Mouse (Mus musculus) neural tube, embryonic 12.5 days (tissue): ENCODE data around the gene Npdc1. TPM values are rescaled to one million over a fixed set of nuclear protein-coding genes. Genes with fewer than 3 reads are reported as not detected.

Experiments
- ATAC-seq: fragments of 200-750 bp; cut with Nextera tagmentation; 2 replicates; pipeline ENCODE4 v1.8.0; 2017; ENCODE audit warnings: low read depth, mild to moderate bottlenecking, moderate TSS enrichment, moderate library complexity; ENCODE audit not compliant: low FRiP score
- H3K27ac ChIP-seq: fragments of 300-500 bp; sonication (generic); 2 replicates; pipeline ENCODE4 v1.5.1; 2016
- H3K27me3 ChIP-seq: fragments of 300-500 bp; sonication (generic); replicated peaks from 2 replicates; pipeline ENCODE4 v1.6.1; 2016; ENCODE audit warnings: mild to moderate bottlenecking
- H3K36me3 ChIP-seq: fragments of 300-500 bp; sonication (generic); 2 replicates; pipeline ENCODE4 v1.6.1; 2016; ENCODE audit warnings: mild to moderate bottlenecking
- H3K4me1 ChIP-seq: fragments of 300-500 bp; sonication (generic); 2 replicates; pipeline ENCODE4 v1.6.1; 2016
- H3K4me2 ChIP-seq: fragments of 300-500 bp; sonication (generic); replicated peaks from 2 replicates; pipeline ENCODE4 v1.6.1; 2016; ENCODE audit warnings: mild to moderate bottlenecking
- H3K4me3 ChIP-seq: fragments of 300-500 bp; sonication (generic); 2 replicates; pipeline ENCODE4 v1.5.1; 2016
- H3K9ac ChIP-seq: fragments of 300-500 bp; sonication (generic); 2 replicates; pipeline ENCODE4 v1.6.1; 2016; ENCODE audit warnings: mild to moderate bottlenecking
- H3K9me3 ChIP-seq: fragments of 300-500 bp; sonication (generic); 2 replicates; pipeline ENCODE4 v1.6.1; 2016; ENCODE audit warnings: mild to moderate bottlenecking
- WGBS: fragments of 180-500 bp; shearing (Covaris S2); methylation state at CpG from one replicate; pipeline ENCODE4 v1.1.7; 2016; 5-methylcytosine and 5-hydroxymethylcytosine counted together
- polyA plus RNA-seq: library from polyadenylated mRNA; unstranded; fragments of >200 nt; fragmentation: Nextera tagmentation; extraction: Ambion mirVana; gene quantifications from 2 replicates; pipeline ENCODE4 v1.2.1, GENCODE M21; 2016

Gene Npdc1
- polyA plus RNA-seq, result 241 and 266 TPM in 2 replicates

DNA sequence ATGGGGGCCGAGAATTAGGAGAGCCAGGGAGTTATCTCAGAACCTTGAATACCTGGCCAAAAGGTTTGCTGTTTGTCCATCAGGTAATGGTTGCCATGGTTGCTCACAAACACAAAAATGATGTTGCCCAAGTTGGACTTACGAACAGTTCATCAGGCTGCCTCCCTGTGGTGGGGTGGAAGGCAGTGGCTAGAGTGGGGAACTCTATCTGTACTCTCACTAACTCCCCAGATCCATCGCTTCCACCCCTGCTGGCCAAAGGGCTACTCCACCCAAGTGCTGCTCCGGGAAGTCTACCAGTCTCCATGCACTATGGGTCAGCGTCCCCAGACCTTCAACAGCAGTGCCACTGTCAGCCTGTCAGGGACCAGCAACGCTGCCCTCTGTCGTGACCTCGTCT, at the start of gene Npdc1:
Gene Npdc1, plus strand, starts transcription at position 301 of the 400 bp plus-strand sequence.
- no peak within 1 kb of the TSS for H3K27ac ChIP-seq
- H3K4me3 ChIP-seq, result no peak within 1 kb of the TSS
- H3K27me3 ChIP-seq, result peaks cover 70% of the 10 kb centered on the region
- 69% methylated on average over 8 of the region's 8 CpGs for whole genome bisulfite sequencing
- no peak within 1 kb of the TSS for H3K9ac ChIP-seq
- peaks cover 34% of the 10 kb centered on the region for H3K4me1 ChIP-seq
- no peak for ATAC-seq
- no peaks in the 10 kb centered on the region for H3K9me3 ChIP-seq
- H3K4me2 ChIP-seq, result 0 out of 2 replicates have a peak within 1 kb of the TSS, but pooled peaks have one; percentile 51
- no peaks in the 10 kb centered on the region for H3K36me3 ChIP-seq

GRCm38 (mm10) chr2:25349499-25349898, 49.7 kb upstream of the Npdc1 start:
- Histone ChIP-seq H3K4me1 (no peaks in the 10 kb centered on the region), H3K9ac (no peak overlapping the region), H3K4me3 (no peak overlapping the region), H3K9me3 (no peaks in the 10 kb centered on the region), H3K27ac (no peak overlapping the region), H3K36me3 (peaks cover 78% of the 10 kb centered on the region), H3K27me3 (no peaks in the 10 kb centered on the region), H3K4me2 (no peak overlapping the region)
- ATAC-seq, result no peak
- WGBS, result 94% methylated on average over 4 of the region's 4 CpGs

DNA sequence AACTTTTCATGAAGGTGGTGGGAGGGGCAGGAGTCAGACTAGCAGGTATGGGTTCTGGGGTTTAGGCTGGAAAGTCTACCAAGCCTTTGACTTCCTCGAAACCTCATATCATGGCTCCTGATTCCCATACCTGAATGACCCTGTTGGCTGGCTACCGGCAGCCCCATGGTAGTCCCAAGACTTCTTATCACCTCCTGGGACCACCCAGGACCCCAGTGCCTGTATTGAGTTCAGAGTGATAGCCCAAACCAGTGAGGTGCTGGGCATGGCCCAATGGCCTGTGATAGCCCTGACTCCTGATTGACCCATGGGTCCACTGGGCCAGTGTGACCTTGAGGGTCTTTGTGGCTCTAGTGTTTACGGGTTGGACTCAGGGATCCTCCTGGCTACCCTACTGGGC, 48.5 kb upstream of the Npdc1 start:
- Histone ChIP-seq H3K27me3 (no peaks in the 10 kb centered on the region), H3K36me3 (peaks cover 66% of the 10 kb centered on the region), H3K4me2 (no peak overlapping the region), H3K9me3 (no peaks in the 10 kb centered on the region), H3K27ac (no peak overlapping the region), H3K9ac (no peak overlapping the region), H3K4me1 (peaks cover 9% of the 10 kb centered on the region), H3K4me3 (no peak overlapping the region)
- WGBS, result 94% methylated on average over 3 of the region's 3 CpGs
- no peak for ATAC-seq

DNA sequence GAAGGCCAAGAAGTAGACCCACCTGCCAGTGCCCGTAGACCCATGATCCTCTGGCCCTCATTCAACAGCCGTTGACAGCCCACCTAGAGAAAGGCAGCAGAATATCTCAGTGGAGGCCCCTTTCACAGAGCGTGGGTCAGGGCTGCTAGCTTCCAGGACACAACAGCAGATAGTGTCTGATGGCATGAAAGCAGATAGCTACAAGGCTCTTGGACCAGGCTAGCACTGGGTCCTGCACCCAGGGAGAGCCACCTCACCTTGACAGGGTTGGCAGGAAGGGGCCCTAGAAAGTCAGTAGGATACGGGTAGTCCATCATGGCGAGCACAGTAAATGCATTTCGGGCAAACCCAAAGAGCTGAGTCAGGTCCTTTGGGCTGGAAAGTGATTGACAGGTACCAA, 44.9 kb upstream of the Npdc1 start:
- ATAC-seq, result no peak
- Histone ChIP-seq H3K9me3 (no peaks in the 10 kb centered on the region), H3K4me2 (no peak overlapping the region), H3K27ac (no peak overlapping the region), H3K4me3 (no peak overlapping the region), H3K9ac (no peak overlapping the region), H3K4me1 (peaks cover 17% of the 10 kb centered on the region), H3K36me3 (peaks cover 35% of the 10 kb centered on the region), H3K27me3 (no peaks in the 10 kb centered on the region)
- 86% methylated on average over 6 of the region's 6 CpGs for WGBS

GRCm38 (mm10) chr2:25355419-25356066, 43.6 kb upstream of the Npdc1 start:
- H3K36me3 ChIP-seq, result peaks cover 22% of the 10 kb centered on the region
- no peak overlapping the region for H3K27ac ChIP-seq
- H3K4me3 ChIP-seq, result peak overlapping the region; percentile 43
- peaks cover 17% of the 10 kb centered on the region for H3K4me1 ChIP-seq
- no peaks in the 10 kb centered on the region for H3K9me3 ChIP-seq
- H3K27me3 ChIP-seq, result no peaks in the 10 kb centered on the region
- 39% methylated on average over 18 of the region's 18 CpGs for WGBS
- peak overlapping the region; percentile 5; the same call in 1 of the 2 replicates for H3K9ac ChIP-seq
- peak; percentile 22; the same call in 1 of the 2 replicates for ATAC-seq
- peak overlapping the region; percentile 75 for H3K4me2 ChIP-seq

GRCm38 (mm10) chr2:25356208-25357079, 42.7 kb upstream of the Npdc1 start, which contains the start of gene Dpp7:
TSS of gene Dpp7 (minus strand) at chr2:25356359.
- peaks cover 13% of the 10 kb centered on the region for H3K36me3 ChIP-seq
- H3K27me3 ChIP-seq, result no peaks in the 10 kb centered on the region
- H3K4me2 ChIP-seq, result peak within 1 kb of the TSS; percentile 75
- ATAC-seq, result peak; percentile 71
- WGBS, result 5% methylated on average over 13 of the region's 13 CpGs
- H3K4me3 ChIP-seq, result peak within 1 kb of the TSS; percentile 43
- peak within 1 kb of the TSS; percentile 55 for H3K9ac ChIP-seq
- H3K4me1 ChIP-seq, result peaks cover 17% of the 10 kb centered on the region
- H3K9me3 ChIP-seq, result no peaks in the 10 kb centered on the region
- H3K27ac ChIP-seq, result no peak within 1 kb of the TSS

- ATAC-seq, result no peak
- WGBS, result 84% methylated on average over 4 of the region's 4 CpGs
Observed at GRCm38 (mm10) chr2:25359848-25360247, 39.3 kb upstream of the Npdc1 start.

DNA sequence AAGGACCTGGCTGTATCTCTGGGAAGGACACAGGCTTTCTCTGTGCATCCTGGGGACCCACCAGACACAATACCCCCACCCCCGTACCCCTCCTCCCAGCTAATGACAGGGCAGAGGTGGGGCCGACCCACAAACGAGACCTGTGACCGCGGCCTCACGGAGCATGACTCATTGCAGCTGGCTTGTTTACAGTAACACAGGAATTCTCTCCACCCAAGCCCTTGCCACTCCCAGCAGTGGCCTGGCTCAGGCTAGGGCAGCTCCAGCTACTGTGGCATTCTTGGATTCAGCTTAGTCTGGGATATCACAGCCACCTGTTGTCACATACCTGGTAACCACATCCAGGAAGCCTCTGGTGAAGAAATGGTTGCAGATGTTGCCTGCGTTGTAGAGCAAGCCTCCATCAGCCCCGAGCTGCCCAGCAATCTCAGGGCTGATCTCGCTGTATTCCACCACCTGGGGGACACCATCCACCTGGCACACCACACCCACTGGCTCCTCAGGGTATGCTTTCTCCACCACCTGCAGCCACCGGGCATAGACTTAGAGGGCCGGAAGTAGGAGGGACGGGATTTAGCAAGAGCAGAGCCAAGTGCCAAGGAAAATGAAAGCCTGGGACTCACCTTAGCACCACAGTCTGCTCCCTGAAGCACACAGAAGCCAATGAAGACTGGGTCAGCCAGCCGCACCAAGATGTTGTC, 35.5 kb upstream of the Npdc1 start:
- Histone ChIP-seq H3K27me3 (peaks cover 41% of the 10 kb centered on the region), H3K9ac (no peak overlapping the region), H3K9me3 (no peaks in the 10 kb centered on the region), H3K27ac (no peak overlapping the region), H3K4me2 (no peak overlapping the region), H3K36me3 (no peaks in the 10 kb centered on the region), H3K4me1 (0 out of 2 replicates have a peak, but pooled peaks cover 10% of the 10 kb centered on the region), H3K4me3 (no peak overlapping the region)
- 63% methylated on average over 13 of the region's 13 CpGs for WGBS
- ATAC-seq, result no peak

More at GRCm38 (mm10) chr2:25359848-25360247, 39.3 kb upstream of the Npdc1 start:
- H3K4me1 ChIP-seq, result peaks cover 18% of the 10 kb centered on the region
- no peaks in the 10 kb centered on the region for H3K36me3 ChIP-seq
- no peaks in the 10 kb centered on the region for H3K9me3 ChIP-seq
- H3K4me2 ChIP-seq, result no peak overlapping the region
- no peak overlapping the region for H3K27ac ChIP-seq
- H3K27me3 ChIP-seq, result peaks cover 22% of the 10 kb centered on the region
- H3K4me3 ChIP-seq, result no peak overlapping the region
- H3K9ac ChIP-seq, result no peak overlapping the region

GRCm38 (mm10) chr2:25364313-25364712, 34.8 kb upstream of the Npdc1 start:
- Histone ChIP-seq H3K36me3 (no peaks in the 10 kb centered on the region), H3K9ac (no peak overlapping the region), H3K27ac (no peak overlapping the region), H3K4me3 (no peak overlapping the region), H3K4me1 (0 out of 2 replicates have a peak, but pooled peaks cover 10% of the 10 kb centered on the region), H3K27me3 (peaks cover 41% of the 10 kb centered on the region), H3K9me3 (no peaks in the 10 kb centered on the region), H3K4me2 (peak overlapping the region; percentile 99)
- ATAC-seq, result 0 out of 2 replicates have a peak, but pooled peaks have one; percentile 11
- WGBS, result 89% methylated on average over 4 of the region's 4 CpGs

GRCm38 (mm10) chr2:25364761-25365090, 34.4 kb upstream of the Npdc1 start:
- H3K4me3 ChIP-seq, result peak overlapping the region; percentile 48
- no peak overlapping the region for H3K27ac ChIP-seq
- no peaks in the 10 kb centered on the region for H3K36me3 ChIP-seq
- peak overlapping the region; percentile 99 for H3K4me2 ChIP-seq
- 27% methylated on average over 9 of the region's 9 CpGs for WGBS
- 0 out of 2 replicates have a peak, but pooled peaks cover 10% of the 10 kb centered on the region for H3K4me1 ChIP-seq
- H3K9me3 ChIP-seq, result no peaks in the 10 kb centered on the region
- H3K9ac ChIP-seq, result no peak overlapping the region
- peaks cover 41% of the 10 kb centered on the region for H3K27me3 ChIP-seq
- 0 out of 2 replicates have a peak, but pooled peaks have one; percentile 14 for ATAC-seq

DNA sequence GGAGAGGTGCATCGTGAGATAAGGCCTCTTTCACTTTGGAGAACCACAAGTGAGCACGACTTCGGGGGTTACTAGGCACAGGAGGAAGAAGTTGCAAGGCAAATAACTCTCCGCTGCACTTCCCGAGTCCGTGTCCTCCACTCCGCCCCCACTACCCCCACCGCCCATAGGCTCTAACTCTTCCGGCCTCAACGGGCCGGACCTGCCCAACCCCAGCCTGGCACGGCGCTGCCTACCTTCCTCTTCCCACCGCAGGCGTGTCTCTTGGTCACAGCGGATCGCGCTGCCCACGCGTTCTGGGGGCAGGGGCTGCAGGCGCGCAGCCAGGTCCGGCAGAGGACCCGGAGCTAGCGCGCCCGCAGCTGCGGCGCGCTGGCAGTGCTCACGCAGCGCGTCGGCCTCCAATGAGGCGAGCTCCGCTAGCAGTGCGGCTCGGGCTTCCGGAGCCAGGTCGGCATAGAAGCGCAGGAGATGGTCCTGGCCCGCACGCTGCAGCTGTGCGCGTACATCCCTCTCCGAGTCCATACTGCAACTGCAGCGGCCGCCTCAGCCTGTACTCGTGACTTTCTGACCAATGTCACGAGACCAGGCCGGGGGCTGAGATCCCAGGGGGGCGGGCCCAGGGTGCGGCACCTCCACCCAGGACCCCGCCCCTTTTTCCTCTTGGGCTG, 33.9 kb upstream of the Npdc1 start, which contains the start of gene Uap1l1:
Gene Uap1l1, minus strand, starts transcription at position 592 of the 671 bp plus-strand sequence.
- peaks cover 41% of the 10 kb centered on the region for H3K27me3 ChIP-seq
- peak; percentile 73 for ATAC-seq
- 1% methylated on average over 54 of the region's 54 CpGs for WGBS

More for the DNA sequence above, 33.9 kb upstream of the Npdc1 start, which contains the start of gene Uap1l1:
- Histone ChIP-seq H3K9ac (peak within 1 kb of the TSS; percentile 62; the same call in 1 of the 2 replicates), H3K4me2 (peak within 1 kb of the TSS; percentile 99), H3K27ac (no peak within 1 kb of the TSS), H3K4me3 (peak within 1 kb of the TSS; percentile 48), H3K9me3 (no peaks in the 10 kb centered on the region), H3K4me1 (0 out of 2 replicates have a peak, but pooled peaks cover 10% of the 10 kb centered on the region), H3K36me3 (no peaks in the 10 kb centered on the region)
